Mouse (Mus musculus) bone marrow macrophage, adult 2 months (primary cell): Measurements from ENCODE around the gene Lst1. TPM values are rescaled to one million over a fixed set of nuclear protein-coding genes. Genes with fewer than 3 reads are reported as not detected.

ENCODE experiments used
- H3K27ac ChIP-seq: 2 replicates; pipeline ENCODE4 v1.5.1; 2012; ENCODE audit warnings: low read depth, low read length; ENCODE audit not compliant: insufficient read depth
- H3K4me1 ChIP-seq: 2 replicates; pipeline ENCODE4 v1.6.1; 2012; ENCODE audit warnings: low read length; ENCODE audit not compliant: control insufficient read depth, insufficient read depth
- H3K4me3 ChIP-seq: 2 replicates; pipeline ENCODE4 v1.5.1; 2012; ENCODE audit warnings: mild to moderate bottlenecking, low read length, moderate library complexity; ENCODE audit not compliant: insufficient read depth
- CTCF ChIP-seq: IDR thresholded peaks from 2 replicates; pipeline ENCODE4 v1.5.1; 2012; ENCODE audit warnings: low read depth, mild to moderate bottlenecking, low read length, moderate library complexity
- POLR2A ChIP-seq: IDR thresholded peaks from 2 replicates; pipeline ENCODE4 v1.6.1; 2012; ENCODE audit warnings: mild to moderate bottlenecking, low read depth, low read length, borderline replicate concordance
- polyA plus RNA-seq: library from polyadenylated mRNA; stranded (reverse); fragments of >200 nt; gene quantifications from 2 replicates; pipeline ENCODE4 v1.2.4, GENCODE M21; 2012; ENCODE audit not compliant: missing spikeins, insufficient read depth, insufficient read length

Gene Lst1
- polyA plus RNA-seq, 1 experiment = 811 TPM

- no peak overlapping the region for H3K4me3 ChIP-seq
- TF ChIP-seq POLR2A (no peak), CTCF (no peak)
- H3K27ac ChIP-seq = no peak overlapping the region
- peaks cover 16% of the 10 kb centered on the region for H3K4me1 ChIP-seq
These were observed 26.1 kb downstream of the Lst1 start for GRCm38 (mm10) chr17:35162121-35162520.

- H3K4me1 ChIP-seq = peaks cover 14% of the 10 kb centered on the region
- no peak overlapping the region for H3K27ac ChIP-seq
- no peak overlapping the region for H3K4me3 ChIP-seq
- TF ChIP-seq POLR2A = no peak
- TF ChIP-seq CTCF = no peak
These were observed 26.8 kb downstream of the Lst1 start for GRCm38 (mm10) chr17:35161421-35161820.

DNA sequence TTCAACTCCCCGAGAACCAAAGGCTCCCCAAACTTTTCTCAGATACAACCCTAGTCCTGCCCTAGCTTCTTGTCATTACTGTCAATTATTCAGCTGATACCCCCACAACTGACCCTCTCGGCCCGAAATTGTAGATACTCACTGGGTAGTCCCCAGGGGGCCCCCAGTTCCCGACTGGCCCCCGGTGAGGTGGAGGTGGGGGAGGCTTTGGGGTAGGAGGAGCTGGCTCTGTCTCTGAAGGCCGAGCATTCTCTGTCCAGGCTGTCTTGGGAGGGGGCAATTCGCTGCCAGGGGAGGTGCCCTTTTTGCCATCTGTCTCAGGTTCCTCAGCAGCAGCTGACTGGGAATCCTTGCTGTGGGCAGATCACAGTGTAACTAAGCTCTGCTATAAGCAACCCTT lies 28.6 kb downstream of the Lst1 start:
- Histone ChIP-seq H3K27ac (no peak overlapping the region), H3K4me3 (no peak overlapping the region), H3K4me1 (peaks cover 7% of the 10 kb centered on the region; the same call in 1 of the 2 replicates)
- no peak for TF ChIP-seq CTCF
- TF ChIP-seq POLR2A = no peak

DNA sequence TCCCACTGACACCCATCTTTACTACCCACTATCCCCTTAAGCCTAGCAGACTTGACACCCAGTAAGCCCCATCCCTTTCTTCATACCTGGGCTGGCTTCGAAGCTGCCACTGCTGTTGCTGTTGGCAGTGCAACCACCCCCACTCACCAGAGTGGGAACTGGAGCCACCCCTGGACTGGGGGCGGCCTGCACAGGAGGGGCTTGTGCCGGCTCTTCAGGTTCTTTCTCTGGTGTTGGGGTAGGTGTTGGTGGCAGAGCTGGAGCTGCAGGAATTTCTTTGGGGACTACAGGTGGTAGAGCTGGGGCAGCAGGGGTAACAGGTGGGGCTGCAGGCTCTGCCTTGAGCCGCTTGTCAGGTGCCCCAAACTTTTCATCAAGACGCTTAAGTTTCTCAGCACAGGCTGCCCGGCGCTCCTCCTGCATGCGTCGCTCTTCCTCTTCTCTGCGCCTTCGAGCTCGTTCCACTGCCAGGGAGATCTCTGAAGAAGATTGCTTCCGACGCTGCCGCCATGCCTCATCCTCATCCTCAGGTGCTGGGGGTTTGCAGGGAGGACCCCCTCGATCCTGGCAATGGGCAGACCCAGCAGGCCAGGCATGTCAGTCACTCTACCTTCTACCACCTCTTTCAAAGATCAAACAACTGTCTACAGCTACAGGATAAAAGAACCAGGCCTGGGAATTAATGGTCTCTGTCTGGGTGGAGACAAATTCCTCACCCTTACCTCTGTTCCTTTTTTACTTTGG lies 29.2 kb downstream of the Lst1 start:
- no peak overlapping the region for H3K27ac ChIP-seq
- TF ChIP-seq POLR2A = no peak
- TF ChIP-seq CTCF = no peak
- H3K4me3 ChIP-seq = no peak overlapping the region
- H3K4me1 ChIP-seq = peaks cover 7% of the 10 kb centered on the region; the same call in 1 of the 2 replicates

DNA sequence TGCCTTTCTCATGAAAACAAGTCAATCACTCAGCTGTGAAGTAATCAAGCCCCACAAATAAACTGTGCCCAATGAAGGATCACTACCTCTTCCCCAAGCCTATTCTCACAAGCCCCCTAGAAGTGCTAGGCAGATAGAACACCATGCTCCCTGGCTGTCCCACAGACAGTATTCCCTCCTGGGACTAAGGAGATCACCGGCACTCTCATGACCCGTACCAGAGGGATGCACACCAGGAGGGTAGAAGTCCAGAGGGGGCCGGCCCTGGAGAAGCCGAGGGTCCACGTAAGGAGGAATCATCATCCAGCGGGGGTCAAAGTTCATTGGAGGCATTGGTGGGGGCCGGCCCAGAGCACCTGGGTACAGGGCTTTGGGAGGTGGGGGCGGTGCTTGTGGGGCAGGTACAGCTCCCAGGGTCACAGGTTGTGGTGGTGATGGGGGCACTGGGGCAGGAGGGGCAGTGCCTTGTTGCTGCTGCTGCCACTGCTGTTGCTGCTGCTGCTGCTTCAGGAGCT lies 30.5 kb downstream of the Lst1 start:
- Histone ChIP-seq H3K4me3 (no peak overlapping the region), H3K4me1 (peaks cover 3% of the 10 kb centered on the region; the same call in 1 of the 2 replicates), H3K27ac (no peak overlapping the region)
- TF ChIP-seq POLR2A = no peak
- no peak for TF ChIP-seq CTCF

GRCm38 (mm10) chr17:35157254-35157653 lies 31.0 kb downstream of the Lst1 start:
- no peak overlapping the region for H3K27ac ChIP-seq
- no peak for TF ChIP-seq POLR2A
- H3K4me3 ChIP-seq = no peak overlapping the region
- peaks cover 3% of the 10 kb centered on the region; the same call in 1 of the 2 replicates for H3K4me1 ChIP-seq

DNA sequence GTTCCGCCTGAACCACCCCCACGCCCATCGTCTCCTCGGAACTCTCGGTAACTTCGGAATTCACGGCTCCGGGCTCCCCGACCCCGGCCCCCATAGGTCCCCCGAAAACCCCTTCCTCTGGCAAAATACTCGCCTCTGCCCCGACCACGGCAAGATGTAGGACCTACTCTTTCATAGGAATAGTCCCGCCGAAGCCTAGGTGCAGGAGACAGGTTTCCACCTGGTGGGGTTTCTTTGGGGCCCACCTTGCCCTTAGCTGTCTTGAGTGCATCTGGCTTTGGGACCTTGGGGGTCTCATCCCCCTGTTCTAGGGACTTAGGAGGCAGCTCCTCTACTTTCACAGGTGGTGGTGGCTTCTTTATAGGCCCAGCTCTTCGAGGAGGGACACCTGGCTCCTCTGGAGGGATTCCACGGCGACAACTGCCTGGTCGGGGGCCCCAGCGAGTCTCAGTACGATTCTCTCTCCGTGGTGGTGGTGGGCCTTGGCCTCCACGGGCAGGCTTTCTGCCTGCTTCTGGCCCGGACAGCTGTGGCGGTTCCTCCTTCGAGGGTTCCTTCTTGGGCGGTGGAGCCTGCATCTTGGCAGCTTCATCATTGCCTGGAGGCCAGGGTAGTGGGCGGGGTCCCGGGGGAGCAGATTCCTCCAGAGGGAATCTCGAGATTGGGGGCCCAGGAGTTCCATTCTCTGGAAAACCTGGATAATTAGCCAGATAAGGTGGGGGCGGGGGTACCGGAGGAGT lies 31.6 kb downstream of the Lst1 start:
- no peak overlapping the region for H3K27ac ChIP-seq
- TF ChIP-seq POLR2A (no peak), CTCF (no peak)
- H3K4me1 ChIP-seq = no peaks in the 10 kb centered on the region
- no peak overlapping the region for H3K4me3 ChIP-seq

GRCm38 (mm10) chr17:35155451-35155850 lies 32.8 kb downstream of the Lst1 start:
- Histone ChIP-seq H3K4me3 (no peak overlapping the region), H3K27ac (no peak overlapping the region), H3K4me1 (no peaks in the 10 kb centered on the region)
- TF ChIP-seq POLR2A (no peak), CTCF (no peak)

DNA sequence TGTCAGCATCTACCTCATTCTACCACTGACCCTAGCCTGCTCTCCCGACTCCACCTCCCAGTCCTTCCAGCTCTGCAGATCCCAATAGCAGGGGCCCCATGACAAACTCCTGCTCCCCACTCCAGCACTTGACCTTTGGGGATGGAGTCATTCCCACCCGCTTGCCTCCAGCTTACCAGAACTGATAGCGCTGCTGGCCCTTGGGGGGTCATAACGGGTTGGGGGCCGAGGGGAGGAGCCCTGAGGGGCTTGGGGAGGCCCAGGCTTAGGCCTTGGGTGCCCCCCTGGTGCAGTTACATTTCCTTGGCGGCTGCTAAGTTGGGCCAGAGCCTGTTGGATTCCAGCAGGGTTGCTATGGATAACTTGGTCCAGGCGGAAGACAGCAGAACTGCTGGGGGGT lies 33.6 kb downstream of the Lst1 start:
- H3K4me1 ChIP-seq = no peaks in the 10 kb centered on the region
- no peak overlapping the region for H3K27ac ChIP-seq
- no peak overlapping the region for H3K4me3 ChIP-seq
- no peak for TF ChIP-seq POLR2A
- no peak for TF ChIP-seq CTCF

- no peaks in the 10 kb centered on the region for H3K4me1 ChIP-seq
- H3K27ac ChIP-seq = no peak overlapping the region
- no peak overlapping the region for H3K4me3 ChIP-seq
- TF ChIP-seq CTCF (no peak), POLR2A (no peak)
These were observed 34.3 kb downstream of the Lst1 start for GRCm38 (mm10) chr17:35153931-35154330.
